Mouse (Mus musculus) midbrain, embryonic 11.5 days (tissue): ENCODE results near the gene Cd44. TPM values are rescaled to one million over a fixed set of nuclear protein-coding genes. Genes with fewer than 3 reads are reported as not detected.

Experiments
- ATAC-seq: fragments of 200-750 bp; cut with Nextera tagmentation; 2 replicates; pipeline ENCODE4 v1.8.0; 2017; ENCODE audit warnings: moderate TSS enrichment, moderate library complexity; ENCODE audit not compliant: low FRiP score
- DNase-seq: peaks from one replicate; pipeline ENCODE4 v3.0.0; 2015; ENCODE audit warnings: low spot score; ENCODE audit errors: missing footprints
- H3K27ac ChIP-seq: fragments of 300-500 bp; sonication (generic); 2 replicates; pipeline ENCODE4 v1.5.1; 2014; ENCODE audit warnings: low read depth, low read length
- H3K27me3 ChIP-seq: fragments of 300-500 bp; sonication (generic); 2 replicates; pipeline ENCODE4 v1.6.1; 2014; ENCODE audit warnings: mild to moderate bottlenecking, low read length, moderate library complexity, mixed read lengths; ENCODE audit not compliant: control insufficient read depth, insufficient read depth
- H3K36me3 ChIP-seq: fragments of 300-500 bp; sonication (generic); 2 replicates; pipeline ENCODE4 v1.6.1; 2014; ENCODE audit warnings: mild to moderate bottlenecking, low read length, moderate library complexity, mixed read lengths; ENCODE audit not compliant: control insufficient read depth, insufficient read depth
- H3K4me1 ChIP-seq: fragments of 300-500 bp; sonication (generic); 2 replicates; pipeline ENCODE4 v1.6.1; 2014; ENCODE audit warnings: low read length; ENCODE audit not compliant: control insufficient read depth, insufficient read depth
- H3K4me2 ChIP-seq: fragments of 300-500 bp; sonication (generic); 2 replicates; pipeline ENCODE4 v1.6.1; 2014; ENCODE audit warnings: mild to moderate bottlenecking, moderate library complexity
- H3K4me3 ChIP-seq: fragments of 300-500 bp; sonication (generic); 2 replicates; pipeline ENCODE4 v1.5.1; 2014; ENCODE audit warnings: low read depth, low read length
- H3K9ac ChIP-seq: fragments of 300-500 bp; sonication (generic); 2 replicates; pipeline ENCODE4 v1.6.1; 2014; ENCODE audit warnings: low read length
- H3K9me3 ChIP-seq: fragments of 300-500 bp; sonication (generic); 2 replicates; pipeline ENCODE4 v1.6.1; 2016; ENCODE audit warnings: low read length; ENCODE audit not compliant: control insufficient read depth
- whole genome bisulfite sequencing: fragments of 180-500 bp; shearing (Covaris S2); extraction: QIAGEN DNeasy Blood & Tissue Kit; methylation state at CpG from one replicate; pipeline ENCODE4 v1.1.7; 2014; 5-methylcytosine and 5-hydroxymethylcytosine counted together
- polyA plus RNA-seq: library from polyadenylated mRNA; unstranded; fragments of >200 nt; fragmentation: Nextera tagmentation; extraction: Ambion mirVana; gene quantifications from 2 replicates; pipeline ENCODE4 v1.2.1, GENCODE M21; 2014

Cd44 gene
- polyA plus RNA-seq, 1 experiment from 2014 or later: 3.0 TPM

- Histone ChIP-seq H3K27ac (no peak overlapping the region), H3K4me1 (peaks cover 2% of the 10 kb centered on the region; the same call in 1 of the 2 replicates), H3K4me2 (no peak overlapping the region), H3K27me3 (no peaks in the 10 kb centered on the region), H3K9ac (no peak overlapping the region), H3K4me3 (no peak overlapping the region), H3K36me3 (no peaks in the 10 kb centered on the region), H3K9me3 (no peaks in the 10 kb centered on the region)
- no peak for DNase-seq
- ATAC-seq: no peak
- 76% methylated on average over 3 of the region's 3 CpGs for WGBS
These were observed 4.1 kb upstream of the Cd44 start for GRCm38 (mm10) chr2:102905604-102906003.

- DNase-seq (no peak), ATAC-seq (peak; percentile 24)
- Histone ChIP-seq H3K4me1 (peaks cover 2% of the 10 kb centered on the region; the same call in 1 of the 2 replicates), H3K9me3 (no peaks in the 10 kb centered on the region), H3K9ac (no peak overlapping the region; the same call in 1 of the 2 replicates), H3K4me3 (peak overlapping the region; percentile 35), H3K36me3 (no peaks in the 10 kb centered on the region), H3K4me2 (peak overlapping the region; percentile 74), H3K27ac (no peak overlapping the region), H3K27me3 (no peaks in the 10 kb centered on the region; the same call in 1 of the 2 replicates)
- WGBS: 18% methylated on average over 3 of the region's 3 CpGs
These were observed 361 bp upstream of the Cd44 start for GRCm38 (mm10) chr2:102901828-102902223.

- no peak overlapping the region for H3K4me3 ChIP-seq
- no peak overlapping the region for H3K4me2 ChIP-seq
- no peaks in the 10 kb centered on the region; the same call in 1 of the 2 replicates for H3K27me3 ChIP-seq
- no peak overlapping the region for H3K9ac ChIP-seq
- peaks cover 2% of the 10 kb centered on the region; the same call in 1 of the 2 replicates for H3K4me1 ChIP-seq
- H3K9me3 ChIP-seq: no peaks in the 10 kb centered on the region
- H3K36me3 ChIP-seq: no peaks in the 10 kb centered on the region
- ATAC-seq (no peak), DNase-seq (no peak)
- WGBS: 57% methylated on average over 7 of the region's 7 CpGs
- no peak overlapping the region for H3K27ac ChIP-seq
These were observed 1.2 kb downstream of the Cd44 start for GRCm38 (mm10) chr2:102900230-102900721.

- Histone ChIP-seq H3K4me2 (no peak overlapping the region), H3K36me3 (no peaks in the 10 kb centered on the region), H3K4me1 (peaks cover 2% of the 10 kb centered on the region; the same call in 1 of the 2 replicates), H3K27ac (no peak overlapping the region), H3K27me3 (no peaks in the 10 kb centered on the region; the same call in 1 of the 2 replicates), H3K9me3 (no peaks in the 10 kb centered on the region), H3K9ac (no peak overlapping the region), H3K4me3 (no peak overlapping the region)
- DNase-seq (no peak), ATAC-seq (no peak)
- WGBS: 70% methylated on average over 3 of the region's 3 CpGs
These were observed 2.2 kb downstream of the Cd44 start for GRCm38 (mm10) chr2:102899238-102899637.

GRCm38 (mm10) chr2:102898585-102898984, 2.9 kb downstream of the Cd44 start:
- H3K4me1 ChIP-seq: peaks cover 2% of the 10 kb centered on the region; the same call in 1 of the 2 replicates
- 76% methylated on average over 3 of the region's 3 CpGs for WGBS
- no peaks in the 10 kb centered on the region for H3K36me3 ChIP-seq
- ATAC-seq (no peak), DNase-seq (no peak)
- H3K4me2 ChIP-seq: no peak overlapping the region
- no peak overlapping the region for H3K4me3 ChIP-seq
- H3K9ac ChIP-seq: no peak overlapping the region
- H3K27ac ChIP-seq: no peak overlapping the region
- H3K9me3 ChIP-seq: no peaks in the 10 kb centered on the region
- no peaks in the 10 kb centered on the region; the same call in 1 of the 2 replicates for H3K27me3 ChIP-seq

- Histone ChIP-seq H3K4me2 (no peak overlapping the region), H3K27me3 (no peaks in the 10 kb centered on the region; the same call in 1 of the 2 replicates), H3K9ac (no peak overlapping the region), H3K27ac (no peak overlapping the region), H3K36me3 (no peaks in the 10 kb centered on the region), H3K9me3 (no peaks in the 10 kb centered on the region), H3K4me1 (peaks cover 1% of the 10 kb centered on the region; the same call in 1 of the 2 replicates), H3K4me3 (no peak overlapping the region)
- DNase-seq (no peak), ATAC-seq (no peak)
- WGBS: 91% methylated on average over 8 of the region's 8 CpGs
These were observed 5.3 kb downstream of the Cd44 start for GRCm38 (mm10) chr2:102896154-102896553.

GRCm38 (mm10) chr2:102895197-102895596, 6.3 kb downstream of the Cd44 start:
- Histone ChIP-seq H3K4me2 (no peak overlapping the region), H3K4me1 (no peaks in the 10 kb centered on the region), H3K9ac (no peak overlapping the region), H3K27ac (no peak overlapping the region), H3K4me3 (no peak overlapping the region), H3K36me3 (no peaks in the 10 kb centered on the region), H3K27me3 (no peaks in the 10 kb centered on the region), H3K9me3 (no peaks in the 10 kb centered on the region)
- 92% methylated on average over 1 of the region's 1 CpGs for WGBS
- DNase-seq: no peak
- no peak for ATAC-seq

- Histone ChIP-seq H3K9ac (no peak overlapping the region), H3K4me1 (no peaks in the 10 kb centered on the region), H3K27ac (no peak overlapping the region), H3K4me2 (no peak overlapping the region), H3K27me3 (no peaks in the 10 kb centered on the region), H3K36me3 (no peaks in the 10 kb centered on the region), H3K9me3 (no peaks in the 10 kb centered on the region), H3K4me3 (no peak overlapping the region)
- DNase-seq (no peak), ATAC-seq (no peak)
- 76% methylated on average over 4 of the region's 4 CpGs for WGBS
These were observed 6.7 kb downstream of the Cd44 start for GRCm38 (mm10) chr2:102894785-102895184.

- Histone ChIP-seq H3K9ac (no peak overlapping the region), H3K4me1 (no peaks in the 10 kb centered on the region), H3K27me3 (no peaks in the 10 kb centered on the region), H3K4me2 (no peak overlapping the region), H3K27ac (no peak overlapping the region), H3K36me3 (no peaks in the 10 kb centered on the region), H3K4me3 (no peak overlapping the region), H3K9me3 (no peaks in the 10 kb centered on the region)
- ATAC-seq (no peak), DNase-seq (peak; percentile 49)
- 34% methylated on average over 3 of the region's 3 CpGs for WGBS
These were observed 12.7 kb downstream of the Cd44 start for GRCm38 (mm10) chr2:102888688-102889225.
